Mouse (Mus musculus) liver, postnatal 0 days (tissue): Measurements from ENCODE around the gene Actn4. TPM values are rescaled to one million over a fixed set of nuclear protein-coding genes. Genes with fewer than 3 reads are reported as not detected.

Experiments
- ATAC-seq: fragments of 200-750 bp; cut with Nextera tagmentation; 2 replicates; pipeline ENCODE4 v1.8.0; 2017; ENCODE audit warnings: mild to moderate bottlenecking, moderate library complexity
- DNase-seq: peaks from one replicate; pipeline ENCODE4 v3.0.0-alpha.2; 2016
- H3K27ac ChIP-seq: fragments of 300-500 bp; sonication (generic); 2 replicates; pipeline ENCODE4 v1.5.1; 2014; ENCODE audit warnings: antibody characterized with exemption, moderate library complexity, mild to moderate bottlenecking, low read depth
- H3K27me3 ChIP-seq: fragments of 300-500 bp; sonication (generic); 2 replicates; pipeline ENCODE4 v1.6.1; 2014; ENCODE audit warnings: low read length, control low read depth, mixed read lengths; ENCODE audit not compliant: insufficient read depth
- H3K36me3 ChIP-seq: fragments of 300-500 bp; sonication (generic); replicated peaks from 2 replicates; pipeline ENCODE4 v1.6.1; 2014; ENCODE audit warnings: mild to moderate bottlenecking, control low read depth, low read length, moderate library complexity, mixed read lengths; ENCODE audit not compliant: insufficient read depth
- H3K4me1 ChIP-seq: fragments of 300-500 bp; sonication (generic); 2 replicates; pipeline ENCODE4 v1.6.1; 2014; ENCODE audit warnings: antibody characterized with exemption, mild to moderate bottlenecking, control low read depth; ENCODE audit not compliant: insufficient read depth
- H3K4me2 ChIP-seq: fragments of 300-500 bp; sonication (generic); 2 replicates; pipeline ENCODE4 v1.6.1; 2014; ENCODE audit warnings: low read depth, mild to moderate bottlenecking, low read length, moderate library complexity, mixed read lengths
- H3K4me3 ChIP-seq: fragments of 300-500 bp; sonication (generic); 2 replicates; pipeline ENCODE4 v1.5.1; 2014; ENCODE audit warnings: low read depth, low read length
- H3K9ac ChIP-seq: fragments of 300-500 bp; sonication (generic); replicated peaks from 2 replicates; pipeline ENCODE4 v1.6.1; 2014; ENCODE audit warnings: mild to moderate bottlenecking, moderate library complexity
- H3K9me3 ChIP-seq: fragments of 300-500 bp; sonication (generic); 2 replicates; pipeline ENCODE4 v1.6.1; 2016; ENCODE audit warnings: mild to moderate bottlenecking, control low read depth, low read length, mixed read lengths
- CTCF ChIP-seq: sonication (generic); IDR thresholded peaks from 2 replicates; pipeline ENCODE4 v1.5.1; 2016; ENCODE audit warnings: antibody characterized with exemption, low read depth
- EP300 ChIP-seq: IDR thresholded peaks from 2 replicates; pipeline ENCODE4 v1.6.1; 2016; ENCODE audit warnings: antibody characterized with exemption, low read depth, mild to moderate bottlenecking
- WGBS: fragments of 180-500 bp; shearing (Covaris S2); extraction: QIAGEN DNeasy Blood & Tissue Kit; methylation state at CpG from one replicate; pipeline ENCODE4 v1.1.7; 2014; ENCODE audit not compliant: insufficient replicate concordance; 5-methylcytosine and 5-hydroxymethylcytosine counted together
- polyA plus RNA-seq: library from polyadenylated mRNA; unstranded; fragments of >200 nt; fragmentation: Nextera tagmentation; extraction: Ambion mirVana; gene quantifications from 2 replicates; pipeline ENCODE4 v1.2.1, GENCODE M21; 2015

Actn4 gene
- polyA plus RNA-seq, 1 experiment from 2014 or later: 81.2 TPM

GRCm38 (mm10) chr7:28923865-28924291 is 38.3 kb downstream of the Actn4 start:
- DNase-seq (peak; percentile 43), ATAC-seq (peak; percentile 57)
- Histone ChIP-seq H3K4me2 (0 out of 2 replicates have a peak overlapping the region, but pooled peaks have one; percentile 59), H3K4me3 (no peak overlapping the region), H3K4me1 (peaks cover 70% of the 10 kb centered on the region), H3K27ac (peak overlapping the region; percentile 90), H3K36me3 (peaks cover 11% of the 10 kb centered on the region; the same call in 1 of the 2 replicates), H3K9me3 (no peaks in the 10 kb centered on the region), H3K9ac (no peak overlapping the region), H3K27me3 (no peaks in the 10 kb centered on the region)
- TF ChIP-seq CTCF: no peak
- peak; percentile 33; the same call in 1 of the 2 replicates for TF ChIP-seq EP300
- WGBS: 37% methylated on average over 4 of the region's 4 CpGs

GRCm38 (mm10) chr7:28922606-28923005 is 39.5 kb downstream of the Actn4 start:
- H3K4me2 ChIP-seq: no peak overlapping the region
- WGBS: 60% methylated on average over 4 of the region's 4 CpGs
- peak overlapping the region; percentile 36; the same call in 1 of the 2 replicates for H3K27ac ChIP-seq
- H3K4me1 ChIP-seq: peaks cover 80% of the 10 kb centered on the region
- peaks cover 18% of the 10 kb centered on the region; the same call in 1 of the 2 replicates for H3K36me3 ChIP-seq
- no peaks in the 10 kb centered on the region for H3K27me3 ChIP-seq
- DNase-seq: no peak
- H3K9me3 ChIP-seq: no peaks in the 10 kb centered on the region
- no peak for TF ChIP-seq EP300
- TF ChIP-seq CTCF: no peak
- ATAC-seq: no peak
- H3K9ac ChIP-seq: no peak overlapping the region
- H3K4me3 ChIP-seq: no peak overlapping the region

GRCm38 (mm10) chr7:28921722-28922465 is 40.2 kb downstream of the Actn4 start:
- Histone ChIP-seq H3K9me3 (no peaks in the 10 kb centered on the region), H3K4me1 (peaks cover 85% of the 10 kb centered on the region), H3K9ac (peak overlapping the region; percentile 21; the same call in 1 of the 2 replicates), H3K4me3 (no peak overlapping the region), H3K27me3 (no peaks in the 10 kb centered on the region), H3K36me3 (peaks cover 18% of the 10 kb centered on the region; the same call in 1 of the 2 replicates), H3K4me2 (no peak overlapping the region), H3K27ac (peak overlapping the region; percentile 36; the same call in 1 of the 2 replicates)
- TF ChIP-seq EP300: no peak
- no peak for TF ChIP-seq CTCF
- no peak for ATAC-seq
- no peak for DNase-seq
- 75% methylated on average over 8 of the region's 8 CpGs for WGBS

GRCm38 (mm10) chr7:28921178-28921577 is 41.0 kb downstream of the Actn4 start:
- H3K27ac ChIP-seq: 0 out of 2 replicates have a peak overlapping the region, but pooled peaks have one; percentile 29
- TF ChIP-seq EP300 (no peak), CTCF (no peak)
- DNase-seq: no peak

GRCm38 (mm10) chr7:28919815-28920214 is 42.3 kb downstream of the Actn4 start:
- TF ChIP-seq EP300 (no peak; the same call in 1 of the 2 replicates), CTCF (no peak)
- no peak overlapping the region for H3K4me3 ChIP-seq
- H3K27ac ChIP-seq: peak overlapping the region; percentile 79
- H3K9ac ChIP-seq: no peak overlapping the region
- DNase-seq: peak; percentile 72
- WGBS: 48% methylated on average over 6 of the region's 6 CpGs
- peaks cover 36% of the 10 kb centered on the region for H3K36me3 ChIP-seq
- no peaks in the 10 kb centered on the region for H3K27me3 ChIP-seq
- no peak overlapping the region for H3K4me2 ChIP-seq
- H3K9me3 ChIP-seq: no peaks in the 10 kb centered on the region
- ATAC-seq: no peak
- H3K4me1 ChIP-seq: peaks cover 69% of the 10 kb centered on the region

More at GRCm38 (mm10) chr7:28921178-28921577, 41.0 kb downstream of the Actn4 start:
- H3K9me3 ChIP-seq: no peaks in the 10 kb centered on the region
- ATAC-seq: no peak
- 57% methylated on average over 3 of the region's 3 CpGs for WGBS
- peaks cover 79% of the 10 kb centered on the region for H3K4me1 ChIP-seq
- no peaks in the 10 kb centered on the region for H3K27me3 ChIP-seq
- peaks cover 23% of the 10 kb centered on the region for H3K36me3 ChIP-seq
- H3K4me2 ChIP-seq: no peak overlapping the region
- H3K4me3 ChIP-seq: no peak overlapping the region
- H3K9ac ChIP-seq: no peak overlapping the region

GRCm38 (mm10) chr7:28918540-28918939 is 43.6 kb downstream of the Actn4 start:
- no peak overlapping the region for H3K4me3 ChIP-seq

More at GRCm38 (mm10) chr7:28918540-28918939, 43.6 kb downstream of the Actn4 start:
- Histone ChIP-seq H3K36me3 (peaks cover 49% of the 10 kb centered on the region), H3K27ac (peak overlapping the region; percentile 79), H3K4me1 (peaks cover 56% of the 10 kb centered on the region), H3K9ac (0 out of 2 replicates have a peak overlapping the region, but pooled peaks have one; percentile 4), H3K27me3 (no peaks in the 10 kb centered on the region), H3K9me3 (no peaks in the 10 kb centered on the region), H3K4me2 (peak overlapping the region; percentile 0; the same call in 1 of the 2 replicates)
- DNase-seq: no peak
- WGBS: 78% methylated on average over 8 of the region's 8 CpGs
- ATAC-seq: no peak
- TF ChIP-seq CTCF (no peak), EP300 (no peak)
